Mouse (Mus musculus): ENCODE results near the gene Vps29.

The Vps29 gene

DNA sequence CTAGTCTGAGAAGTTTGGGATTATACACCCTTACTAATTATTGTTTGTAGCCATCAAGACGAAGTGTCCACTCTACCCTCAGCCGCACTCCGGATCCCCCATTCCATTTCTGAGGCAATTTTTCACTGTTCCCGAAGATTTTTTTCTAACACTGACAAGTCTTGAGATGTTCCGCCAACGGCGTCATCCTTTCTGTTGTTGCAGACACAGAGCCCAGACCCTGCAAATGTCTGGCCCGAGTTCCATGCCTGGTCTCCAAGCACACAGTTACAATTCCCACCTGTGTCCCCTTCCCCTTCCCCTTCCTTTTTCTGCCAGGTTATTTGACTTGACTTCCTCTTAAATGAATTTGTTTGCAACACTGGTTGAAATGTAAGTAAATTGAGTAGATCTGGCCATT, 45.7 kb downstream of the Vps29 start:
- DNase-seq (ENCODE audit: extremely low spot score, low spot score) = no peak

DNA sequence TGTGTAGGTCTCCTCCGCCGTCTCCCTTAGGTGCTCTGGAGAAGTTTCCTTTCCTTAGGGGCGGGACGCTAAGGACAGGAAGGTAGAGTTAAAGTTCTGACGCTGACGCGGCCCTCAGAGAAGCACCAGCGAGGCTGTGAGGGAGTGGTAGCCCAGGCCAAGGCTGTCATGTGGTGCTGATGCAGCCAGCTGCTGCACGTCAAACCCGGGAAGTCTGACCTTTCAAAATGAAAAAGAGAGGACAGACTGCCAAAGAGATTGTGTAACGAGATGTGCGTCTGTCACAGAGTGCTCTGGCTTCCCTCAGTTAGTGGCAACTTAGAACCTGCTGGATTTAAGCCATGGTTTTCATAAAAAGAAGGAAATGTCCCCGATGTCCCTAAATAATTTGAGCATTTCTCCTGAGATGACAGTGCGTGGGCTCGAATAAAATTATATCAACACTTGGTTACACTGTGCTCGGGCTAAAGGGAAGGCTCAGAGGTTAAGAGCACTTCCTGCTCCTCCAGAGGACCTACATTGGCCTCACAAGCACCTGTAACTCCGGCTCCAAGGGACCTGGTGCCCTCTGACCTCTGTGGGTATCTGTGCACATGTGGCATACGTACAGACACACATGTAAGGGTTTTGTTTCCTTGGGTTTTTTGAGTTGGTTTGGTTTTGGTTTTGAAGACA, 46.6 kb downstream of the Vps29 start:
- no peak for DNase-seq (ENCODE audit: extremely low spot score, low spot score)

DNA sequence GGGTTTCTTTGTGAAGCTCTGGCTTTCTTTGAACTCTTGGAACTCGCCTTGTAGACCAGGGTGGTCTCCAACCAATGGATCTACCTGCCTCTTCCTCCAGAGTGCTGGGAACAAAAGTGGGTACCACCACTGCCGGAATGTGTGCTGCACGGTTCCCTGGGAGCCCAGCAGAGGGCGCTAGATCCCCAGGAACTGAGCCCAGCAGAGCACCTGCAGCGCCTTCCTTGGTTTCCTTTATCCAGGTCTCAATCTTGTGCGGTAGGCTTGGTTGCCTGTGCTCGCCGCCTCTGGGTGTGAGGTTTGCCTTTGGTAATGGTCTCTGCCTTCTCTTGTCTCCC, 47.1 kb downstream of the Vps29 start:
- DNase-seq (ENCODE audit: extremely low spot score, low spot score) = peak; percentile 70

DNA sequence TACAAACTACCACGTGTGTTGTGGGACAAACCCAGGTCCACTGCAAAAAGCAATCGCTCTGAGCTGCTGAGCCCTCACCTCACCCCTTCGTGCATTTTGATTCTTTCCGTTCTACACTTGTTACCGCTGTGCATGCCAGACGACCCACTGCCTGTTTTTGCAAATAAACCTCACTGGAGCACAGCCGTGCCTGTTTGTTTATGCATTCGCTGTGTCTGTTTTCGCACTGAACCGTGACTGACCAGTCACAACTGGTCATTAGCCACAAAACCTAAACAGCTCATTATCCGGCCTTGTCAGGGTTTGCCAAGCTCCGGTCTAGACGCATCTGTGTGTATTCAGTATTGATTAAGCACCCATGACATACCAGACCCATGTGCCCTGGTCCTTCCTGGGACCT, 48.0 kb downstream of the Vps29 start:
- DNase-seq (ENCODE audit: extremely low spot score, low spot score) = no peak

DNA sequence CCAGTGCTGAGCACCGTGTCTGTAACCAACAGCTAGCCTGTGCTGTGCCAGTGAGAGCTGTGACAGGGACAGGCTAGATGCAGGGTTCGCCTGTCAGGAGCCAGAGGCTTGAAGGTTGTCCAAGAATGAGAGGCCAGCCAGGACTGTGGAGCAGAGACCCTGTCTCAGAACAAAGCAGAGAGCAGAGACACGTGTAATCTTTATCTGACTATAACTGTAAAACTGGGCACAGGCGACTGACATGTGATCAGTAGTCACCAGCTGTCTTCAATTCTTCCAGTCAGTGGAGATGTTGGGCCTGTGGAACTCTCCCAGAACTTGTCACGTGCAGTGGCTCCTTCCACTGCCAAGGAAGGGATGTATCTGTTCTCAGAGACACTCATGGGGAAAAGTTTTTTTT, 48.6 kb downstream of the Vps29 start:
- DNase-seq (ENCODE audit: extremely low spot score, low spot score) = no peak

DNA sequence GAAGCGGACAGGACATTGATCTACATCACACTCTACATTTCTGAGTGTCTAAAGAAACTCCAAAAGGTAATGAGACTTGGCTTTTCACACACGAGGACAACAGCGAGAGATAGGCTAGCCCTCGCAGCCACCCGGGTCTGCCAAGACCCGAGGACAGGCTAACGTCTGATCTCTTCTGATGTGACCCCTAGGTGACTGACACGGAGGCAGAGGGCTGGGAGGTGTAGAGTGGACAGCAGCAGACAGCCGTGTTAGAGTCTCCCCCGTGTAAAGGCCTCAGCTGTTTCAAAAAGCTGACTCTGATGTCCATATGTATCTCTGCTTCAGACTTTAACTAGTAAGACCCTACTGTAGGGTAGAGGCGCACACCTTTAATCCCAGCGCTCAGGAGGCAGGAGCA, 49.2 kb downstream of the Vps29 start:
- DNase-seq (ENCODE audit: extremely low spot score, low spot score) = no peak

DNA sequence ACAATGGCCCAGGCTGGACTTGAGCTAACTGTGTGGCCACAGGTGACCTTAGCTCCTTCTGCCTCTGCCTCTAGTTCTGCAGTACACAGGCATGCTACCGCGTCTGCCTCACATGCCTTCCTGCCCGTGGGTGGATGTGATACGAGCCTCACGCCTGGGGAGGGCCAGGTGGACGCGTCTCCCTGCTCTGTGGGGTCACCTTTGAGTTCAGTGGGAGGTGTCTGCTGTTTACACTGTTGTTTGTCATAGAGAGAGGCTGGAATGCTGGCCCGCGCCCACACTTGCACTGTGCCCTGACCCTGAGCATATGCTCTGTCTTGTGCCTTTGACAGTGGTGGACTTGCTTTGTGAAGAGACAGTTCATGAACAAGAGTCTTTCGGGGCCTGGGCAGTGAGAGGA, 51.4 kb downstream of the Vps29 start:
- no peak for DNase-seq (ENCODE audit: extremely low spot score, low spot score)

DNA sequence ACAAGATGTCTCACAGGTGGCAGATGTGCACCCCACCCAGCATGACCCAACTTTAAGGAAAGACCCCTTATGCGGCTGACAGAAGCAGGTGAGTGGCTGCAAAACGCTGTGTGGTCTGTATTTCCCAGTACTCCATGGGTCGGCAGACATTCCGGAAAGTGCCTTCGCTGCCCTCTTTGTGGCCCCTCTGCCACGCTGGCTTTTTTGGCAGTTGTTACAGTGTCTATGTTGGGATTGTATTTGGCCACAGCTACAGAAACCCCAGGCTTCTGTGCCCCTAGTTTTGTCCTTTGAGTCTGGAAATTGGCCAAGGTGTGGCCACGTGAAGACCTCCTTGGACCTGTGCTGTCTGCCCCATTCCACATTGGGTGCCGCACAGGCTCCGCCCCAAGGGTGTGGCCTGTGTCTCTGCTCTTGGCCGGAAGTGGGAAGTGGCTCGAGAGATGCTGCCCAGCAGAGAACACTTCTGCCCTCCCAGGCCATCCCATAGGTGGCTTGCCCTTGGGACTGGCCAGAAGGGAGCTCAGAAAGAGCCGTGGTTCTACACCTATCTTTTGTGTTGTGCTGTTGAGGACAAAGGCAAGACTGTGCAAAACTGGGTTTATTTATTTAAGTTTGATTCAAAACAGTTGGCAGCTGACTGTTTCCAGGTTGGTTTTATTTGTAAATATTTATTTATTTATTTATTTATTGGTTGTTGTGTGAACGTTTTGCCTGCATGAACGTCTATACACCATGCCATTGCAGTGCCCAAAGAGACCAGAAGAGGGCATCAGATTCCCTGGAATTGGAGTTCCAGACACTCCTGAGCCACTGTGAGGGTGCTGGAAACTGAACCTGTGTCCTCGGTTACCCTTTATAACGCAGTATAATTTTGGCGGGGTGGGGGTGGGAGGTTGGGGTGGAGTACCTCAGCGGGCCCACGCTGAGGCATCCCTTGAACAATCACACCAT, 55.8 kb downstream of the Vps29 start:
- DNase-seq (ENCODE audit: extremely low spot score, low spot score) = no peak

DNA sequence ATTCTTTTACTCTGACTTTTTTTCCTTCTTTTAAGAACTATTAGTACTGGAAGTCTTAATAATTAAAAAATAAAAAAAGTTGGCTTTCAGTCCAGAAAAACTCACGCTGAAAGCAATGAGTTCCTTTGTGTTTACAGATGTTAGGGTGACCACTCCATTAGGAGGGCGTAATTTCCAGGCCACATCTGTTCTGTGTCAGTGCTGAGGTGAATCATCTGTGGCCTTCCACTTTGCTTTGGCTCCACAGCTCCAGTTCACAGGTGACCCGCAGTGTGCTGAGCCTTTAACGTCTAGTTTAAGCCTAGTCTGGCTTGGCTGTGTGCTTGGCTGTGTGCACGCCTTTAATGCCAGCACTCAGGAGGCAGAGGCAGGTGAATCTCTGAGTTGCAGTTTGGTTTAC, 57.7 kb downstream of the Vps29 start:
- DNase-seq (ENCODE audit: extremely low spot score, low spot score) = no peak

DNA sequence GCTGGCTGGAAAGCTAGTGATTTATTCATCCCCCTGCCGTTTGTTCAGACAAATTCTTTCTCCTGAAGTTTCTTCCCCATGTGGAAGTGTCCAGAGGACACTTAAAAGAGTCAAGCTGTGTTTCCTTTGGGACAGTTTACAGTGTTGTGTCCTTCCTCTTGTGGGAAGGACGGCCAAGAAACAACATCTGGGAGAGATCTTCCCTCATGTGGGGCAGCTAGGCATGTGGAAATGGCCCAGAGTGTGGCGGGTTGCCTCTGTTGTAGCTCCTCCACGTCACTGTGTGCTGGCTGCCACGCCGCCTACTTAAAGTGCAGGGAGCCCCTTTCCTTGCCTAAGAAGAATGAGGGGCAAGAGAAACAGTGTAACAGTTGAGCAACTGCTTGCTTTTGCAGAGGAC, 58.7 kb downstream of the Vps29 start:
- DNase-seq (ENCODE audit: extremely low spot score, low spot score) = no peak

DNA sequence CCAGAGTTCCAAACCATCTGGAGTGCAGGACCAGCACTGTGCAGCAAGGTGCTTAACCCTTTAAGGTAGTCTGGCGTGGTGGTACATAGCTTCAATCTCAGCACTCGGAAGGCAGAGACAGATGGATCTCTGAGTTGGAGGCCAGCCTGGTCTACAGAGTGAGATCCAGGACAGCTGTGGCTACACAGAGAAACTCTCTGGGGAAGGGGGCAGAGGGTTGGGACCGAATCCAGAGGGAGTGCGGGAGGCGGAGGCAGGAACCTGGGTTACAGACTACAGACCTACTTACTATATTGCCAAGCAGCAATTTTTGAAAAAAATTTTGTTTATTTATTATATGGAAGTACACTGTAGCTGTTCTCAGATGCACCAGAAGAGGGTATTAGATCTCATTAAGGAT, 60.2 kb downstream of the Vps29 start:
- DNase-seq (ENCODE audit: extremely low spot score, low spot score) = no peak
